29 mouse cellular contexts compared by ENCODE assay signal in the genomic region with DNA sequence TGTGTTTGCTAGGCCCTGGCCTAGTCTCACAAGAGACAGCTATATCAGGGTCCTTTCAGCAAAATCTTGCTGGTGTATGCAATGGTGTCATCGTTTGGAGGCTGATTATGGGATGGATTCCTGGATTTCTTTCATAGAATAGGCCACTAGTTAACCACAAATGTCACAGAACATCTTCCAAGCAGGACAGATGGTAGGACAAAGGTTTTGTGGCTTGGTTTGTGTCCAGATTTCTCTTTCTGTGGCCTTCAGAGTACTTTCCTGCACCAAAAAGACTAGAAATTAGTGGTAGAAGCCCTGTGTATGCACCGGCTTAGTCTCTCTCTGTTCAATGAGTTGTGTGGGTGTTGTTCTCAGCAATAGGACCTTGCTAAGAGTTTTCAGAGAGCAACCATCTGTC.
"Had no signal": no experiment of that assay in that cellular context is flagged by ENCODE, and none has a peak within 500 bp of the region (broad histone marks: within the 10 kb centered on the region; RNA-seq: fewer than 3 reads in every experiment).

No protein-coding gene starts in this region.

- DNase-seq: heart, postnatal 10 days; heart, postnatal 14 days; heart, postnatal 36 days; heart, postnatal 4 days; kidney, adult 11 months; kidney, adult 18-20 months; kidney, adult 2 months; kidney, adult 8-10 months; kidney, adult 9 months; kidney, postnatal 10 days; kidney, postnatal 14 days; kidney, postnatal 25 days; kidney, postnatal 36 days; kidney, postnatal 4 days; layer of hippocampus, adult 9-11 months had no signal

- H3K4me3 ChIP-seq: heart, embryonic 10.5 days; heart, embryonic 12.5 days; heart, embryonic 13.5 days; heart, embryonic 15.5 days; hindbrain, embryonic 10.5 days; hindbrain, embryonic 12.5 days; hindbrain, embryonic 13.5 days; hindbrain, embryonic 15.5 days; intestine, embryonic 15.5 days; kidney, embryonic 15.5 days; left cerebral cortex, adult 2 months had no signal

- H3K27ac ChIP-seq: heart, embryonic 10.5 days; heart, embryonic 13.5 days; heart, embryonic 15.5 days; hindbrain, embryonic 10.5 days; hindbrain, embryonic 12.5 days; hindbrain, embryonic 13.5 days; hindbrain, embryonic 14.5 days; hindbrain, embryonic 15.5 days; hindbrain, postnatal 0 days; intestine, embryonic 15.5 days; kidney, embryonic 15.5 days; kidney, postnatal 0 days; left cerebral cortex, adult 2 months had no signal
